Mouse (Mus musculus) G1E (cell line): ENCODE data around the gene Trex1. TPM values are rescaled to one million over a fixed set of nuclear protein-coding genes. Genes with fewer than 3 reads are reported as not detected.

Source experiments
- ATAC-seq: 2 replicates; pipeline ENCODE4 v1.8.0; 2016; ENCODE audit warnings: mild to moderate bottlenecking; ENCODE audit not compliant: insufficient number of reproducible peaks, poor library complexity, low FRiP score, severe bottlenecking; ENCODE audit errors: extremely low read depth
- DNase-seq: peaks from one replicate; pipeline ENCODE4 v3.0.0; 2012; ENCODE audit warnings: low spot score
- H3K27me3 ChIP-seq: 2 replicates; pipeline ENCODE4 v1.6.1; 2012; ENCODE audit warnings: mild to moderate bottlenecking, low read length, inconsistent platforms; ENCODE audit not compliant: insufficient read depth
- H3K36me3 ChIP-seq: replicated peaks from 2 replicates; pipeline ENCODE3; 2012; ENCODE audit warnings: mild to moderate bottlenecking, inconsistent platforms
- H3K4me1 ChIP-seq: 2 replicates; pipeline ENCODE4 v1.6.1; 2012; ENCODE audit warnings: low read depth, low read length, inconsistent platforms, mixed read lengths; ENCODE audit not compliant: insufficient read depth
- H3K4me3 ChIP-seq: 2 replicates; pipeline ENCODE4 v1.5.1; 2012; ENCODE audit warnings: low read depth, mild to moderate bottlenecking, inconsistent platforms, low read length, moderate library complexity, mixed read lengths
- H3K9me3 ChIP-seq: replicated peaks from 2 replicates; pipeline ENCODE4 v1.6.1; 2012; ENCODE audit warnings: inconsistent platforms
- CTCF ChIP-seq: IDR thresholded peaks from 2 replicates; pipeline ENCODE4 v1.5.1; 2012; ENCODE audit warnings: low read depth, low read length, inconsistent platforms, mixed read lengths
- GATA1 ChIP-seq: IDR thresholded peaks from 2 replicates; pipeline ENCODE4 v1.6.1; 2012; ENCODE audit warnings: borderline replicate concordance, low read length, inconsistent platforms, mixed read lengths
- GATA2 ChIP-seq: IDR thresholded peaks from 2 replicates; pipeline ENCODE4 v1.6.1; 2012; ENCODE audit warnings: low read depth, low read length, inconsistent platforms, borderline replicate concordance
- POLR2AphosphoS5 ChIP-seq: IDR thresholded peaks from 2 replicates; pipeline ENCODE4 v1.6.1; 2012; ENCODE audit warnings: low read depth, low read length, inconsistent platforms; ENCODE audit not compliant: insufficient replicate concordance
- TAL1 ChIP-seq: conservative IDR thresholded peaks from 2 replicates; pipeline ENCODE4 v1.6.1; 2012; ENCODE audit warnings: low read depth, low read length, inconsistent platforms, mixed read lengths
- polyA plus RNA-seq: library from polyadenylated mRNA; stranded (reverse); fragments of >175 nt; gene quantifications from 2 replicates; pipeline ENCODE4 v1.2.3, GENCODE M21; 2012
- total RNA-seq, 2 experiments: library from RNA; stranded (forward) in 1 of 2; stranded (reverse) in 1 of 2; fragments of 200-1000 nt in 1 of 2; fragments of >200 nt in 1 of 2; fragmentation: Nextera tagmentation in 1 of 2; gene quantifications; 2 replicates each; pipeline ENCODE4 v1.2.3; 2014 to 2017

Gene Trex1
- total and polyA plus RNA-seq, 3 experiments: 9.6 to 27.4 (median 12.2) TPM

DNA sequence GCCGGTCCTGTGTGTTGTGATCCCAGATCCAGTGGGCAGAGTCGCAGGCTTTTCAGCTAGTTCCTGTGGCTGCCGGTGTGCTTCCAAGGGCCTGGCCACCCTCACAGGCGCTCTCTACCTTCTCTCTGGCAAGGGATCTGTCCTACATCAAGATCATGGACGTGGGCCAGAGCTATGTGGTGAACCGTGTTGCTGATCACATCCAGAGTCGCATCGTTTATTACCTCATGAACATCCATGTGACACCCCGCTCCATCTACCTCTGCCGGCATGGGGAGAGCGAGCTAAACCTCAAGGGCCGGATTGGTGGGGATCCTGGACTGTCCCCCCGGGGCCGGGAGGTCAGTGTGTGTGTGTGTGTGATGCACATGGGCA lies 49.2 kb downstream of the Trex1 start:
- no peaks in the 10 kb centered on the region for H3K27me3 ChIP-seq
- H3K9me3 ChIP-seq: no peaks in the 10 kb centered on the region
- ATAC-seq (no peak), DNase-seq (no peak)
- TF ChIP-seq CTCF (no peak), GATA1 (no peak), GATA2 (no peak), POLR2AphosphoS5 (no peak), TAL1 (no peak)
- H3K36me3 ChIP-seq: peaks cover 66% of the 10 kb centered on the region
- peaks cover 14% of the 10 kb centered on the region for H3K4me1 ChIP-seq
- no peak overlapping the region for H3K4me3 ChIP-seq

DNA sequence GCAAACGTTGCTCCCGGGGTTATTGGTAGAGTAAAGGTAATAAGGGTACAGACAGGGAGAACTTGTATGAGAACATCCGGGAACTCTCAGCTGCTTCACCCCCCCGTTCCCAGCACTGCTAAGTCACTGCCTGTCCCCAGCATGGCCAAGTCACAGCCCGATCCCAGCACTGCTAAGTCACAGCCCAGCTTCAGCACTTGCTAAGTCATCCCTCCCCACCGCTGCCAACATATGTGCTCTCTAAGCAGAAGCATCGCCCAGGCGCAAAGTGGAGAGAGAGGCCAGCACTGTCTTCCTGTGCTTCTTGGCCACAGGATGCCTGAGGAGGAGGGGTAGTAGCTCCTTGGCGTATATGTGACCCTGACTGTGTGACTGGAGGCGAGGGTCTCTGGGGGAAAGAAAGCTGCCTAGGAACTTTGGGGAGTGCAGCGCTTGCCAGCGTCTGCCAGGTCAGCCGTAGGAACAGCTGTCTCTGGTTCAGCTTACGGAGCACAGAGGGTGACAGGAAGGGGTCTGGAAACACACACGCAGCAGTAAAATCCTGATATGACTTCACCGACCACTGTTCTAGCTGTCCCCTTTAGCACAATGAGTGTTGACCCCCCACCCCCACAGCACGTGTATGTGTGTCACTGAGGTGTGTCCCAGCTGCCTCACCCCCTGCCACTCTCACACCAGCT lies 49.8 kb downstream of the Trex1 start:
- Histone ChIP-seq H3K9me3 (no peaks in the 10 kb centered on the region), H3K27me3 (no peaks in the 10 kb centered on the region), H3K4me3 (no peak overlapping the region), H3K4me1 (peaks cover 14% of the 10 kb centered on the region), H3K36me3 (peaks cover 69% of the 10 kb centered on the region)
- ATAC-seq (peak; percentile 95), DNase-seq (peak; percentile 55)
- TF ChIP-seq TAL1 (no peak), CTCF (no peak), GATA2 (no peak), GATA1 (no peak), POLR2AphosphoS5 (no peak)

DNA sequence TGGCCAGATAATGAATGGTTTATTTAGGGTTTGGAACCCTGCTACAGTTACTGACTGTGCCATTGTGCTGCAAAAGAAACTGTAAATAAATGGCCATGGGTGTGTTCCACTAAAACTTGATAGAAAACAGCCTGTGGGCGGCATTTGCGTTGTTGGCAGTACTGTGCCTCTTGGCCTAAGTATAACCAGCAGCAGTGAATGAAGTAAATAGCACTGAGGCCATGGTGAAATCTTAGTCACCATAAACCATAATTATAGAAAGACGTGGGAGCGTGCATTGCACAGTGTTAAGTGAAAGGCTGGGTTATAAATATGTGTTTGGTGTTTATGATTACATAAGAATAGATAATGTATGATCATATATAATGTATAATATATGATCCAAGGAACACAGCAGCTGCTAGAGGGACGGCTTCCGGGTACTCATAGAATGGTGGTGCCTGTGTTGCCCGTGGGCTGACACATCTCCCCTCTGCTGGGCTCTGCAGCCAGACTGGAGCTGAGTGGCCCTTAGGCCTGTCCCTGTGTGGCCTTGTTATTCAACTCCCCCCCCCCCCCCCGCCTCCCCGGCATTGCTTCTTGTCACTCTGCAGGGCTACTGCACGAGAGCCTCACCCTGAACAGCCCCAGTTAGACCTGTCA lies 50.4 kb downstream of the Trex1 start:
- no peaks in the 10 kb centered on the region for H3K9me3 ChIP-seq
- H3K4me3 ChIP-seq: no peak overlapping the region
- TF ChIP-seq GATA1 (no peak), GATA2 (no peak)
- H3K27me3 ChIP-seq: no peaks in the 10 kb centered on the region
- peaks cover 72% of the 10 kb centered on the region for H3K36me3 ChIP-seq
- H3K4me1 ChIP-seq: peaks cover 14% of the 10 kb centered on the region
- no peak for DNase-seq
- ATAC-seq: no peak

DNA sequence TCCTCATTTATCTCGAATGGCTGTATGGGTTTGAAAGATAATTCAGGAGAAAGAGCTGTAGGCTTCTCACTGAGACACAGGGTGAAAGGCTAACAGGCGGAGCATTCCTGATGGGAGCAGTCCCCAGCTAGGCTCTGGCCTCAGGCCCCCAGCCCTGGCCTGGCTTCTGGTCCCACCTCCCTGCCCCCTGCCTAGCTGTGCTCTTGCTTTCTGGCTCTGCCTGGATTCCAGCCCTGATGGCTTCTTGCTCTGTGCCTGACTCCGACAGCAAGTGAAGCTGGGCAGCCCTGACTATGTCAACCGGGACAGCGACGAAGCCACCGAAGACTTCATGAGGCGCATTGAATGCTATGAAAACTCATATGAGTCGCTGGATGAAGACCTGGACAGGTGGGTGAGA lies 51.5 kb downstream of the Trex1 start:
- Histone ChIP-seq H3K9me3 (no peaks in the 10 kb centered on the region), H3K4me1 (peaks cover 14% of the 10 kb centered on the region), H3K4me3 (no peak overlapping the region), H3K27me3 (no peaks in the 10 kb centered on the region), H3K36me3 (peaks cover 69% of the 10 kb centered on the region)
- no peak for ATAC-seq
- DNase-seq: no peak
- TF ChIP-seq CTCF (no peak), GATA1 (no peak), TAL1 (no peak), POLR2AphosphoS5 (no peak), GATA2 (no peak)

Other genes with a start within 250 kb of the Trex1 start
- not detected in 2 replicates for gene Celsr3, start 233.4 kb downstream of the Trex1 start, total RNA-seq (2014; fragmentation: Nextera tagmentation)
- 0.11 and 0.12 TPM in 2 replicates for gene Celsr3, start 233.4 kb downstream of the Trex1 start, total RNA-seq (2017)
- gene Celsr3, start 233.4 kb downstream of the Trex1 start, polyA plus RNA-seq: 0.01 TPM in 1 of 2 replicates, not detected in the other
- 1.0 and 3.6 TPM in 2 replicates for gene Slc26a6, start 206.5 kb downstream of the Trex1 start, total RNA-seq (2014; fragmentation: Nextera tagmentation)
- gene Slc26a6, start 206.5 kb downstream of the Trex1 start, total RNA-seq (2017): 2.3 and 3.1 TPM in 2 replicates
- gene Slc26a6, start 206.5 kb downstream of the Trex1 start, polyA plus RNA-seq: 2.4 and 3.5 TPM in 2 replicates
- not detected in 2 replicates for gene Tmem89, start 145.1 kb downstream of the Trex1 start, total RNA-seq (2014; fragmentation: Nextera tagmentation)
- gene Tmem89, start 145.1 kb downstream of the Trex1 start, total RNA-seq (2017): not detected in 2 replicates
- gene Tmem89, start 145.1 kb downstream of the Trex1 start, polyA plus RNA-seq: not detected in 2 replicates
- 172 and 173 TPM in 2 replicates for gene Uqcrc1, start 123.1 kb downstream of the Trex1 start, total RNA-seq (2014; fragmentation: Nextera tagmentation)
- gene Uqcrc1, start 123.1 kb downstream of the Trex1 start, total RNA-seq (2017): 186 and 188 TPM in 2 replicates
- 448 and 452 TPM in 2 replicates for gene Uqcrc1, start 123.1 kb downstream of the Trex1 start, polyA plus RNA-seq
- 0.10 and 0.30 TPM in 2 replicates for gene Col7a1, start 106.1 kb downstream of the Trex1 start, total RNA-seq (2014; fragmentation: Nextera tagmentation)
- gene Col7a1, start 106.1 kb downstream of the Trex1 start, total RNA-seq (2017): 1.1 and 3.0 TPM in 2 replicates
- gene Col7a1, start 106.1 kb downstream of the Trex1 start, polyA plus RNA-seq: 0.15 and 0.28 TPM in 2 replicates
- gene Ucn2, start 73.7 kb downstream of the Trex1 start, total RNA-seq (2014; fragmentation: Nextera tagmentation): not detected in 2 replicates
- 0.17 and 0.38 TPM in 2 replicates for gene Ucn2, start 73.7 kb downstream of the Trex1 start, total RNA-seq (2017)
- gene Ucn2, start 73.7 kb downstream of the Trex1 start, polyA plus RNA-seq: not detected in 2 replicates
- 7.1 and 10.0 TPM in 2 replicates for gene Pfkfb4, start 68.0 kb downstream of the Trex1 start, total RNA-seq (2014; fragmentation: Nextera tagmentation)
- gene Pfkfb4, start 68.0 kb downstream of the Trex1 start, total RNA-seq (2017): 9.1 and 9.3 TPM in 2 replicates
- 1.7 and 4.1 TPM in 2 replicates for gene Pfkfb4, start 68.0 kb downstream of the Trex1 start, polyA plus RNA-seq
- gene Shisa5, start 21.2 kb downstream of the Trex1 start, total RNA-seq (2014; fragmentation: Nextera tagmentation): 17.1 and 24.2 TPM in 2 replicates
- gene Shisa5, start 21.2 kb downstream of the Trex1 start, total RNA-seq (2017): 50.0 and 50.6 TPM in 2 replicates
- 207 and 259 TPM in 2 replicates for gene Shisa5, start 21.2 kb downstream of the Trex1 start, polyA plus RNA-seq
- 16.4 and 17.9 TPM in 2 replicates for gene Atrip, start 14.4 kb upstream of the Trex1 start, total RNA-seq (2014; fragmentation: Nextera tagmentation)
- 18.1 and 22.8 TPM in 2 replicates for gene Atrip, start 14.4 kb upstream of the Trex1 start, total RNA-seq (2017)
- gene Atrip, start 14.4 kb upstream of the Trex1 start, polyA plus RNA-seq: 8.5 and 9.2 TPM in 2 replicates
- gene Ccdc51, start 22.8 kb upstream of the Trex1 start, total RNA-seq (2014; fragmentation: Nextera tagmentation): 4.7 and 5.0 TPM in 2 replicates
- gene Ccdc51, start 22.8 kb upstream of the Trex1 start, total RNA-seq (2017): 16.0 and 16.8 TPM in 2 replicates
- 8.0 and 8.8 TPM in 2 replicates for gene Ccdc51, start 22.8 kb upstream of the Trex1 start, polyA plus RNA-seq
- gene Tma7, start 22.9 kb upstream of the Trex1 start, total RNA-seq (2014; fragmentation: Nextera tagmentation): 133 and 230 TPM in 2 replicates
- 413 and 422 TPM in 2 replicates for gene Tma7, start 22.9 kb upstream of the Trex1 start, total RNA-seq (2017)
- 429 and 438 TPM in 2 replicates for gene Tma7, start 22.9 kb upstream of the Trex1 start, polyA plus RNA-seq
- not detected in 2 replicates for gene Plxnb1, start 35.7 kb upstream of the Trex1 start, total RNA-seq (2014; fragmentation: Nextera tagmentation)
- 0.23 and 0.44 TPM in 2 replicates for gene Plxnb1, start 35.7 kb upstream of the Trex1 start, total RNA-seq (2017)
- not detected in 2 replicates for gene Plxnb1, start 35.7 kb upstream of the Trex1 start, polyA plus RNA-seq
- not detected in 2 replicates for gene Fbxw21, start 102.3 kb upstream of the Trex1 start, total RNA-seq (2014; fragmentation: Nextera tagmentation)
- gene Fbxw21, start 102.3 kb upstream of the Trex1 start, total RNA-seq (2017): 0.11 TPM in 1 of 2 replicates, not detected in the other
- not detected in 2 replicates for gene Fbxw21, start 102.3 kb upstream of the Trex1 start, polyA plus RNA-seq
- not detected in 2 replicates for gene Fbxw13, start 136.2 kb upstream of the Trex1 start, total RNA-seq (2014; fragmentation: Nextera tagmentation)
- gene Fbxw13, start 136.2 kb upstream of the Trex1 start, total RNA-seq (2017): not detected in 2 replicates
- gene Fbxw13, start 136.2 kb upstream of the Trex1 start, polyA plus RNA-seq: not detected in 2 replicates
- gene Fbxw20, start 175.0 kb upstream of the Trex1 start, total RNA-seq (2014; fragmentation: Nextera tagmentation): not detected in 2 replicates
- gene Fbxw20, start 175.0 kb upstream of the Trex1 start, total RNA-seq (2017): 0.06 TPM in 1 of 2 replicates, not detected in the other
- not detected in 2 replicates for gene Fbxw20, start 175.0 kb upstream of the Trex1 start, polyA plus RNA-seq
- gene Fbxw14, start 227.9 kb upstream of the Trex1 start, total RNA-seq (2014; fragmentation: Nextera tagmentation): not detected in 2 replicates
- 0.23 and 0.87 TPM in 2 replicates for gene Fbxw14, start 227.9 kb upstream of the Trex1 start, total RNA-seq (2017)
- not detected in 2 replicates for gene Fbxw14, start 227.9 kb upstream of the Trex1 start, polyA plus RNA-seq